Mouse (Mus musculus): Measurements from ENCODE around the gene Adamts18. TPM values are rescaled to one million over a fixed set of nuclear protein-coding genes. Genes with fewer than 3 reads are reported as not detected.

Gene Adamts18
- polyA plus RNA-seq, 1 experiment from 2014 or later, result 3.0 TPM

Other genes starting within 250 kb of the Adamts18 start
- gene Mon1b, start 213.2 kb downstream of the Adamts18 start, polyA plus RNA-seq (2014; fragmentation: Nextera tagmentation; extraction: Ambion mirVana), result 11.5 and 13.8 TPM in 2 replicates
- 0.31 TPM in 1 of 2 replicates, not detected in the other for gene Syce1l, start 205.5 kb downstream of the Adamts18 start, polyA plus RNA-seq (2014; fragmentation: Nextera tagmentation; extraction: Ambion mirVana)

Measured in midbrain, embryonic 14.5 days (tissue).